15 mouse cellular contexts compared by ENCODE assay signal in genomic region chr13:71165096-71165920, GRCm38 (mm10).
DNase-seq lines count a peak whose midpoint lies in the region; ATAC-seq and TF ChIP-seq lines count a peak whose summit lies in the region.
"Had no signal": no experiment of that assay in that cellular context is flagged by ENCODE, and none has a peak within 500 bp of the region (broad histone marks: within the 10 kb centered on the region; RNA-seq: fewer than 3 reads in every experiment).

No protein-coding gene starts in this region.

- DNase-seq in embryo, embryonic 10.5 days (ENCODE audit: low spot score) = peak; percentile 58
- DNase-seq in forebrain, embryonic 14.5 days (ENCODE audit: low spot score) = peak; percentile 79
- DNase-seq in hindbrain, postnatal 0 days (ENCODE audit: low spot score) = peak; percentile 19
- peak; percentile 55 for DNase-seq in neural tube, embryonic 11.5 days (ENCODE audit: low spot score)
- no peak for DNase-seq in layer of hippocampus, postnatal 14 days (ENCODE audit: low spot score in 2 of 2)
- DNase-seq in Muller cell, postnatal 12 days (ENCODE audit: inconsistent ontology term) = no peak
- DNase-seq in thymus, adult 2 months = no peak
- DNase-seq: cerebellum, adult 9-10 months; kidney, postnatal 14 days; lung, embryonic 14.5 days; right cerebral cortex, postnatal 25 days had no signal

- no peaks in the 10 kb centered on the region for H3K9me3 ChIP-seq in forebrain, embryonic 14.5 days (replicated peaks; ENCODE audit: control insufficient read depth, low read length)
- H3K9me3 ChIP-seq in hindbrain, postnatal 0 days (ENCODE audit: low read length) = no peaks in the 10 kb centered on the region
- H3K9me3 ChIP-seq in neural tube, embryonic 11.5 days (ENCODE audit: control insufficient read depth, low read length) = no peaks in the 10 kb centered on the region
- H3K9me3 ChIP-seq: heart, embryonic 10.5 days; limb, embryonic 15.5 days; stomach, embryonic 15.5 days had no signal

- ATAC-seq in forebrain, embryonic 14.5 days = peak; percentile 90
- ATAC-seq in hindbrain, postnatal 0 days = peak; percentile 32; the same call in 1 of the 2 replicates
- ATAC-seq in neural tube, embryonic 11.5 days (ENCODE audit: insufficient read depth, low FRiP score, low TSS enrichment) = peak; percentile 81; the same call in 1 of the 2 replicates
- no peak for ATAC-seq in inflammation-experienced regulatory T-cells, adult 6 months

- H3K4me2 ChIP-seq in forebrain, embryonic 14.5 days (ENCODE audit: low read length) = no peak overlapping the region
- no peak overlapping the region for H3K4me2 ChIP-seq in hindbrain, postnatal 0 days (ENCODE audit: low read depth, low read length)
- no peak overlapping the region for H3K4me2 ChIP-seq in neural tube, embryonic 11.5 days (ENCODE audit: low read depth)
- H3K4me2 ChIP-seq: limb, embryonic 15.5 days; lung, embryonic 14.5 days; stomach, embryonic 15.5 days had no signal

- no peak overlapping the region for H3K9ac ChIP-seq in forebrain, embryonic 14.5 days (ENCODE audit: low read length)
- no peak overlapping the region for H3K9ac ChIP-seq in hindbrain, postnatal 0 days (replicated peaks; ENCODE audit: low read length)
- H3K9ac ChIP-seq in neural tube, embryonic 11.5 days (ENCODE audit: low read length) = no peak overlapping the region
- H3K9ac ChIP-seq: limb, embryonic 15.5 days; lung, embryonic 14.5 days; stomach, embryonic 15.5 days had no signal

- no peak for TF ChIP-seq POLR2A in thymus, adult 2 months (IDR thresholded peaks at IDR 0.05; ENCODE audit: control insufficient read depth, extremely low read depth, insufficient read depth, low read length, poor library complexity)

- H3K36me3 ChIP-seq in forebrain, embryonic 14.5 days (ENCODE audit: control insufficient read depth, insufficient read depth, low read length) = no peaks in the 10 kb centered on the region
- no peaks in the 10 kb centered on the region for H3K36me3 ChIP-seq in hindbrain, postnatal 0 days (ENCODE audit: insufficient read depth, low read length)
- no peaks in the 10 kb centered on the region for H3K36me3 ChIP-seq in neural tube, embryonic 11.5 days (ENCODE audit: control insufficient read depth, insufficient read depth, low read length)
- H3K36me3 ChIP-seq in thymus, adult 2 months (ENCODE audit: control insufficient read depth, insufficient read depth, low read length) = no peaks in the 10 kb centered on the region
- H3K36me3 ChIP-seq: heart, embryonic 10.5 days; limb, embryonic 15.5 days; stomach, embryonic 15.5 days had no signal

- no peak for TF ChIP-seq CTCF in hindbrain, postnatal 0 days (IDR thresholded peaks at IDR 0.05; ENCODE audit: low read depth)
- TF ChIP-seq CTCF in thymus, adult 2 months (IDR thresholded peaks at IDR 0.05; ENCODE audit: borderline replicate concordance, control insufficient read depth, extremely low read depth, insufficient read depth, low read length, poor library complexity) = no peak

- peaks cover 11% of the 10 kb centered on the region; the same call in 1 of the 2 replicates for H3K27me3 ChIP-seq in forebrain, embryonic 14.5 days (replicated peaks; ENCODE audit: control insufficient read depth, insufficient read depth, low read length)
- H3K27me3 ChIP-seq in hindbrain, postnatal 0 days (ENCODE audit: insufficient read depth, low read length) = 0 out of 2 replicates have a peak, but pooled peaks cover 4% of the 10 kb centered on the region
- H3K27me3 ChIP-seq in neural tube, embryonic 11.5 days (ENCODE audit: control insufficient read depth, insufficient read depth, low read length) = no peaks in the 10 kb centered on the region
- H3K27me3 ChIP-seq in thymus, adult 2 months (ENCODE audit: control insufficient read depth, insufficient read depth, low read length) = no peaks in the 10 kb centered on the region
- H3K27me3 ChIP-seq: limb, embryonic 15.5 days; stomach, embryonic 15.5 days had no signal

- no peak overlapping the region for H3K4me3 ChIP-seq in forebrain, embryonic 14.5 days (ENCODE audit: low read depth, low read length)
- H3K4me3 ChIP-seq in hindbrain, postnatal 0 days (ENCODE audit: low read length) = no peak overlapping the region
- H3K4me3 ChIP-seq in neural tube, embryonic 11.5 days (ENCODE audit: low read depth, low read length) = no peak overlapping the region
- H3K4me3 ChIP-seq in thymus, adult 2 months (ENCODE audit: control insufficient read depth, insufficient read depth, low read length) = no peak overlapping the region
- H3K4me3 ChIP-seq: heart, embryonic 10.5 days; limb, embryonic 15.5 days; stomach, embryonic 15.5 days had no signal

- H3K4me1 ChIP-seq in forebrain, embryonic 14.5 days (ENCODE audit: control insufficient read depth, insufficient read depth, low read length) = peaks cover 12% of the 10 kb centered on the region; the same call in 1 of the 2 replicates
- no peaks in the 10 kb centered on the region for H3K4me1 ChIP-seq in hindbrain, postnatal 0 days (ENCODE audit: insufficient read depth, low read length)
- H3K4me1 ChIP-seq in neural tube, embryonic 11.5 days (ENCODE audit: control insufficient read depth, insufficient read depth, low read length) = no peaks in the 10 kb centered on the region
- H3K4me1 ChIP-seq in thymus, adult 2 months (replicated peaks; ENCODE audit: control insufficient read depth, insufficient read depth, low read length) = no peaks in the 10 kb centered on the region
- H3K4me1 ChIP-seq: heart, embryonic 10.5 days; limb, embryonic 15.5 days; stomach, embryonic 15.5 days had no signal

- 28% methylated on average over 20 of the region's 20 CpGs for WGBS in forebrain, embryonic 14.5 days
- WGBS in hindbrain, postnatal 0 days = 30% methylated on average over 20 of the region's 20 CpGs
- 49% methylated on average over 20 of the region's 20 CpGs for WGBS in neural tube, embryonic 11.5 days
- WGBS in thymus, adult 2 months = 83% methylated on average over 20 of the region's 20 CpGs

- no peak overlapping the region for H3K27ac ChIP-seq in forebrain, embryonic 14.5 days (ENCODE audit: low read depth, low read length)
- no peak overlapping the region for H3K27ac ChIP-seq in hindbrain, postnatal 0 days
- H3K27ac ChIP-seq in neural tube, embryonic 11.5 days (ENCODE audit: low read depth, low read length) = no peak overlapping the region
- no peak overlapping the region for H3K27ac ChIP-seq in thymus, adult 2 months (ENCODE audit: control insufficient read depth, insufficient read depth, low read length)
- H3K27ac ChIP-seq: heart, embryonic 10.5 days; limb, embryonic 15.5 days; stomach, embryonic 15.5 days had no signal

Comparison
In these comparisons a context has a peak if more than half of its experiments do, and no peak if none do; other contexts are left out.
1. DNase-seq: peak in embryo, embryonic 10.5 days (single experiment), forebrain, embryonic 14.5 days (single experiment), hindbrain, postnatal 0 days (single experiment) and neural tube, embryonic 11.5 days (single experiment); none in layer of hippocampus, postnatal 14 days (0 of 2), Muller cell, postnatal 12 days (single experiment) and thymus, adult 2 months (single experiment).